Mouse (Mus musculus): ENCODE data around the gene Adgrl3. TPM values are rescaled to one million over a fixed set of nuclear protein-coding genes. Genes with fewer than 3 reads are reported as not detected.

Adgrl3 gene
- polyA plus RNA-seq, 1 experiment: not detected

GRCm38 (mm10) chr5:81060950-81061349, 41.0 kb downstream of the Adgrl3 start:
- TF ChIP-seq GATA1 (IDR thresholded peaks at IDR 0.05; ENCODE audit: low read length): no peak

GRCm38 (mm10) chr5:81061386-81061785, 41.4 kb downstream of the Adgrl3 start:
- TF ChIP-seq GATA1 (IDR thresholded peaks at IDR 0.05; ENCODE audit: low read length): no peak

- TF ChIP-seq GATA1 (IDR thresholded peaks at IDR 0.05; ENCODE audit: low read length): no peak
Measured at GRCm38 (mm10) chr5:81064026-81064425, 44.1 kb downstream of the Adgrl3 start.

- TF ChIP-seq GATA1 (IDR thresholded peaks at IDR 0.05; ENCODE audit: low read length): no peak
Measured at GRCm38 (mm10) chr5:81068173-81068572, 48.2 kb downstream of the Adgrl3 start.

GRCm38 (mm10) chr5:81068839-81069238, 48.9 kb downstream of the Adgrl3 start:
- no peak for TF ChIP-seq GATA1 (IDR thresholded peaks at IDR 0.05; ENCODE audit: low read length)

- TF ChIP-seq GATA1 (IDR thresholded peaks at IDR 0.05; ENCODE audit: low read length): no peak
Measured at GRCm38 (mm10) chr5:81072888-81073287, 53.0 kb downstream of the Adgrl3 start.

GRCm38 (mm10) chr5:81073875-81074274, 53.9 kb downstream of the Adgrl3 start:
- no peak for TF ChIP-seq GATA1 (IDR thresholded peaks at IDR 0.05; ENCODE audit: low read length)

- no peak for TF ChIP-seq GATA1 (IDR thresholded peaks at IDR 0.05; ENCODE audit: low read length)
Measured at GRCm38 (mm10) chr5:81076377-81076776, 56.4 kb downstream of the Adgrl3 start.

GRCm38 (mm10) chr5:81077031-81077430, 57.1 kb downstream of the Adgrl3 start:
- no peak for TF ChIP-seq GATA1 (IDR thresholded peaks at IDR 0.05; ENCODE audit: low read length)

- TF ChIP-seq GATA1 (IDR thresholded peaks at IDR 0.05; ENCODE audit: low read length): no peak
Measured at GRCm38 (mm10) chr5:81077990-81078389, 58.1 kb downstream of the Adgrl3 start.

- TF ChIP-seq GATA1 (IDR thresholded peaks at IDR 0.05; ENCODE audit: low read length): no peak
Measured at GRCm38 (mm10) chr5:81083698-81084360, 63.9 kb downstream of the Adgrl3 start.

GRCm38 (mm10) chr5:81085152-81085551, 65.2 kb downstream of the Adgrl3 start:
- TF ChIP-seq GATA1 (IDR thresholded peaks at IDR 0.05; ENCODE audit: low read length): no peak

- TF ChIP-seq GATA1 (IDR thresholded peaks at IDR 0.05; ENCODE audit: low read length): no peak
Measured at GRCm38 (mm10) chr5:81088667-81089066, 68.7 kb downstream of the Adgrl3 start.

- TF ChIP-seq GATA1 (IDR thresholded peaks at IDR 0.05; ENCODE audit: low read length): no peak
Measured at GRCm38 (mm10) chr5:81094618-81095017, 74.7 kb downstream of the Adgrl3 start.

GRCm38 (mm10) chr5:81097131-81097530, 77.2 kb downstream of the Adgrl3 start:
- no peak for TF ChIP-seq GATA1 (IDR thresholded peaks at IDR 0.05; ENCODE audit: low read length)

GRCm38 (mm10) chr5:81107431-81107830, 87.5 kb downstream of the Adgrl3 start:
- TF ChIP-seq GATA1 (IDR thresholded peaks at IDR 0.05; ENCODE audit: low read length): no peak

- TF ChIP-seq GATA1 (IDR thresholded peaks at IDR 0.05; ENCODE audit: low read length): no peak
Measured at GRCm38 (mm10) chr5:81124483-81124882, 104.5 kb downstream of the Adgrl3 start.

- TF ChIP-seq GATA1 (IDR thresholded peaks at IDR 0.05; ENCODE audit: low read length): no peak
Measured at GRCm38 (mm10) chr5:81127639-81128038, 107.7 kb downstream of the Adgrl3 start.
